Mouse (Mus musculus) stomach, postnatal 0 days (tissue): ENCODE measurements at regions not wholly inside any gene's neighbourhood (a gene's known extent, or its start where the extent isn't known, plus 50 kb on each side); places are given as distances from the start of the nearest gene placed in this dataset.

Source experiments
- ATAC-seq: fragments of 200-750 bp; cut with Nextera tagmentation; 2 replicates; pipeline ENCODE4 v1.8.0; 2017; ENCODE audit not compliant: low FRiP score, low TSS enrichment
- DNase-seq: peaks from one replicate; pipeline ENCODE4 v3.0.0-alpha.2; 2016; ENCODE audit warnings: low spot score
- H3K27ac ChIP-seq: fragments of 300-500 bp; sonication (generic); replicated peaks from 2 replicates; pipeline ENCODE4 v1.5.1; 2014; ENCODE audit warnings: mild to moderate bottlenecking, control low read depth
- H3K27me3 ChIP-seq: fragments of 300-500 bp; sonication (generic); 2 replicates; pipeline ENCODE4 v1.6.1; 2014; ENCODE audit warnings: low read length; ENCODE audit not compliant: control insufficient read depth, insufficient read depth
- H3K36me3 ChIP-seq: fragments of 300-500 bp; sonication (generic); 2 replicates; pipeline ENCODE4 v1.6.1; 2014; ENCODE audit warnings: low read length, mixed read lengths; ENCODE audit not compliant: control insufficient read depth, insufficient read depth
- H3K4me1 ChIP-seq: fragments of 300-500 bp; sonication (generic); replicated peaks from 2 replicates; pipeline ENCODE4 v1.6.1; 2014; ENCODE audit warnings: antibody characterized with exemption; ENCODE audit not compliant: control insufficient read depth, insufficient read depth
- H3K4me2 ChIP-seq: fragments of 300-500 bp; sonication (generic); replicated peaks from 2 replicates; pipeline ENCODE4 v1.6.1; 2014; ENCODE audit warnings: low read depth, mild to moderate bottlenecking, control low read depth, moderate library complexity
- H3K4me3 ChIP-seq: fragments of 300-500 bp; sonication (generic); 2 replicates; pipeline ENCODE4 v1.5.1; 2014; ENCODE audit warnings: low read depth, low read length, control low read depth
- H3K9ac ChIP-seq: fragments of 300-500 bp; sonication (generic); 2 replicates; pipeline ENCODE4 v1.6.1; 2014; ENCODE audit warnings: mild to moderate bottlenecking, low read length, control low read depth, mixed read lengths
- H3K9me3 ChIP-seq: fragments of 300-500 bp; sonication (generic); 2 replicates; pipeline ENCODE4 v1.6.1; 2016; ENCODE audit warnings: low read length; ENCODE audit not compliant: control insufficient read depth
- CTCF ChIP-seq: IDR thresholded peaks from 2 replicates; pipeline ENCODE4 v1.5.1; 2016; ENCODE audit warnings: antibody characterized with exemption, low read depth, mild to moderate bottlenecking, moderate library complexity
- EP300 ChIP-seq: optimal IDR thresholded peaks from 2 replicates; pipeline ENCODE3; 2016; ENCODE audit warnings: antibody characterized with exemption
- WGBS: fragments of 180-500 bp; shearing (Covaris S2); extraction: QIAGEN DNeasy Blood & Tissue Kit; methylation state at CpG from one replicate; pipeline ENCODE4 v1.1.7; 2014; 5-methylcytosine and 5-hydroxymethylcytosine counted together

- no peak overlapping the region for H3K9ac ChIP-seq
- no peak for DNase-seq
- H3K4me2 ChIP-seq = no peak overlapping the region
- TF ChIP-seq CTCF = no peak
- no peak for TF ChIP-seq EP300
- 91% methylated on average over 2 of the region's 2 CpGs for WGBS
- no peaks in the 10 kb centered on the region for H3K36me3 ChIP-seq
- no peak overlapping the region for H3K27ac ChIP-seq
- H3K4me3 ChIP-seq = no peak overlapping the region
- no peak for ATAC-seq
- no peaks in the 10 kb centered on the region for H3K27me3 ChIP-seq
- no peaks in the 10 kb centered on the region for H3K4me1 ChIP-seq
- no peaks in the 10 kb centered on the region for H3K9me3 ChIP-seq
These were observed 585.5 kb upstream of the Nrp1 start for GRCm38 (mm10) chr8:127772917-127773316.

GRCm38 (mm10) chr8:127774642-127775041 lies 583.8 kb upstream of the Nrp1 start:
- no peaks in the 10 kb centered on the region for H3K9me3 ChIP-seq
- no peaks in the 10 kb centered on the region for H3K36me3 ChIP-seq
- no peaks in the 10 kb centered on the region for H3K4me1 ChIP-seq
- no peak overlapping the region for H3K4me3 ChIP-seq
- no peak overlapping the region for H3K9ac ChIP-seq
- DNase-seq (no peak), ATAC-seq (no peak)
- no peaks in the 10 kb centered on the region for H3K27me3 ChIP-seq
- 66% methylated on average over 9 of the region's 9 CpGs for WGBS
- TF ChIP-seq EP300 (no peak), CTCF (no peak)
- H3K4me2 ChIP-seq = no peak overlapping the region
- no peak overlapping the region for H3K27ac ChIP-seq

- Histone ChIP-seq H3K36me3 (no peaks in the 10 kb centered on the region), H3K4me2 (no peak overlapping the region)
- WGBS = 10% methylated on average over 1 of the region's 1 CpGs
These were observed 583.2 kb upstream of the Nrp1 start for GRCm38 (mm10) chr8:127775160-127775559.

GRCm38 (mm10) chr8:127775747-127776146 lies 582.7 kb upstream of the Nrp1 start:
- TF ChIP-seq CTCF (no peak), EP300 (no peak)
- Histone ChIP-seq H3K9me3 (no peaks in the 10 kb centered on the region), H3K36me3 (no peaks in the 10 kb centered on the region), H3K27me3 (no peaks in the 10 kb centered on the region), H3K4me2 (no peak overlapping the region), H3K4me1 (no peaks in the 10 kb centered on the region), H3K27ac (no peak overlapping the region), H3K9ac (no peak overlapping the region), H3K4me3 (no peak overlapping the region)
- DNase-seq (no peak), ATAC-seq (no peak)
- 54% methylated on average over 7 of the region's 7 CpGs for WGBS

More at GRCm38 (mm10) chr8:127775160-127775559, 583.2 kb upstream of the Nrp1 start:
- Histone ChIP-seq H3K27me3 (no peaks in the 10 kb centered on the region), H3K9me3 (no peaks in the 10 kb centered on the region), H3K9ac (no peak overlapping the region), H3K27ac (no peak overlapping the region), H3K4me3 (no peak overlapping the region), H3K4me1 (no peaks in the 10 kb centered on the region)
- ATAC-seq (no peak), DNase-seq (no peak)
- TF ChIP-seq CTCF (no peak), EP300 (no peak)

- no peak overlapping the region for H3K4me2 ChIP-seq
- no peaks in the 10 kb centered on the region for H3K4me1 ChIP-seq
- H3K36me3 ChIP-seq = no peaks in the 10 kb centered on the region
- DNase-seq (no peak), ATAC-seq (no peak)
- H3K4me3 ChIP-seq = no peak overlapping the region
- WGBS = 55% methylated on average over 4 of the region's 4 CpGs
- no peak overlapping the region for H3K27ac ChIP-seq
- H3K9ac ChIP-seq = no peak overlapping the region
- TF ChIP-seq CTCF = no peak
- TF ChIP-seq EP300 = no peak
- H3K9me3 ChIP-seq = no peaks in the 10 kb centered on the region
- no peaks in the 10 kb centered on the region for H3K27me3 ChIP-seq
These were observed 579.9 kb upstream of the Nrp1 start for GRCm38 (mm10) chr8:127778352-127779020.

GRCm38 (mm10) chr8:127779021-127779689 lies 579.2 kb upstream of the Nrp1 start:
- TF ChIP-seq CTCF = no peak
- no peak for TF ChIP-seq EP300
- ATAC-seq (no peak), DNase-seq (no peak)
- no peak overlapping the region for H3K27ac ChIP-seq
- 74% methylated on average over 7 of the region's 7 CpGs for WGBS
- H3K4me2 ChIP-seq = no peak overlapping the region
- H3K4me3 ChIP-seq = no peak overlapping the region
- no peak overlapping the region for H3K9ac ChIP-seq
- no peaks in the 10 kb centered on the region for H3K27me3 ChIP-seq
- no peaks in the 10 kb centered on the region for H3K9me3 ChIP-seq
- no peaks in the 10 kb centered on the region for H3K36me3 ChIP-seq
- H3K4me1 ChIP-seq = no peaks in the 10 kb centered on the region
